Mouse (Mus musculus): Measurements from ENCODE around the gene Fxyd1.

The Fxyd1 gene

DNA sequence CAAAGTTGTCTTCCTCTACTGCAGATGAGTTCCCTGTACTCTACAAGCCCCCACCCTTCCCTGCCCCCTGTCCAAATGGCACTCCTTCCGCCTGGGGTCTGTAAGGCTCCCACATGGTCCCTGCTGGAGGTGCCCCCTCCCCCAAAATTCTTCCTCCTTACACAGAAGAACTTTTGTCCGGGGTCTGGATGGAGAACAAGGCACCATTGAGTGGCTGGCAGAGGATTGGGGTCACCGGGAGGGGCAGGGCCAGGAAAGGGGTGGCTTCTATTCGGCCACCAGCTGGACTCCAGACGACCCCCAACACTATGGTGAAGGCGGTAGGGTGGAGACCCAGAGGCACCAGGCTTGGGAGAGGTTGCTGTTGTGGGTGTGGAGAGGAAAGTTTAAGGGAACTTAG, 20.5 kb upstream of the Fxyd1 start:
- no peak for DNase-seq

DNA sequence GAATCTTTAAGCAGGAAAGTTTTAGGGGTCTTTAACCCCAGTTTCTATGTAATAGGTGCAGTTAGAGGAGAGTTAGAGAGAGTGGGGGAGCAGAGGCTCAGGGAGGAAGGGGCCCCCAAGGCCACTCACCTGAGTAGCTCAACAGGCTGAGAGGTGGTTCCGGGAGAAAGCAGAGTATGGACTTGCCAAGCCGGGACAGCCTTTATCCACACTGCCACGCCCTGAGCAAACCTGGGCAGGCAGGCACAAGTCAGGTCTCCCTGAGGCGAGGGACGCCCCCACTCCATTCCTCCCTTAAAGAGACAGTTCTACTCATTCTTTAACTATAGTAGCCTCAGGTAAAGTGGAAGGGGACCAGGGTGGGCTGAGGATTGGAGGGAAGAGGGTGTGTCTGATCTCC, 19.5 kb upstream of the Fxyd1 start, which contains the start of gene Fxyd3:
Gene Fxyd3 (minus strand): TSS at position 213 of the 400 bp plus-strand sequence.
- no peak for DNase-seq

DNA sequence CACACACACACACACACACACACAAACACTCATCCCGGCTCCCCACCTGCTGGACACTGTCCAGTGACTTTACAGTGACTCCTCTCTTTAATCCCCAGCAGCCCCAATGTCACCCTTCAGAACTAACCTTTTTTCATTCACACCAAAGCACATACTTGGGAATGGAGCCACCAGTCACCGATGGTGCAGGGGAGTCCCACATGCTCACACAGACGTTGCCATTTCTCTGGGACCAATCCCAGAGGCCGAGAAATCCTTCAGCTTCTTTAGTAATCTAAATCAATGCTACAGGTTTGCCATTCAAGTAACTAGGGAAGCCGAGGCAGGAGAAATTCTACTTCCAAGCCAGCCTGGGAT, 17.7 kb upstream of the Fxyd1 start:
- no peak for DNase-seq

DNA sequence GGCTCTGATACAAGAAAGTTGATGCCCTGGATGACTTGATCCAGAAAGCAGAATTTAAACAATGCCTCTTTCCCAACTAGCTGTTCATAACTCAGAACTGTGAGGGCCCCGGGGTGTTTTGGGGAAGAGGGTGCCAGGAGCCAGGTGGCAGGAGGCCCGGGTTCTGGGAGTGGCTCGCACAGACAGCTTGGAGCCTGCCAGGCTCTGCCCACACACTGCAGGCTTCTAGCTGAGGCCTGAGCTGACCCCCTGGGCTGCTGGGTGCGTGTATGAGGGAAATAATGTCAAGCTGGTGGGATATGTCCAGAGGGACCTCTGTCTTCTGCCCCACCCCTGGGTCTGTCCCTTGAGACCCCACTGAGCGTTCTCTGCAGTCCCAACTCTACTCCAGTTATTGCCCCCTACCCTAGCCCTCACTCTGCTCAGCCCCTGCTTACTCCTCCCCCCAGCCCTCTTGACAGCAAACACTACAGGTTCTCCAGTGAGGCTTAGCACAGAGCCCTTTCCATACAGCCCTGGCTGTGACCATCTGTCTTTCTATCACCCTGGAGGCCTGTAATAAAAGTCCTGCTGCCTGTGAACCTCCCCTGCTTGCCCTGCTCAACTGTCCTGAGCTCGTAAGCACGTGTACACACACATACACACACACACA, 17.2 kb upstream of the Fxyd1 start:
- no peak for DNase-seq

DNA sequence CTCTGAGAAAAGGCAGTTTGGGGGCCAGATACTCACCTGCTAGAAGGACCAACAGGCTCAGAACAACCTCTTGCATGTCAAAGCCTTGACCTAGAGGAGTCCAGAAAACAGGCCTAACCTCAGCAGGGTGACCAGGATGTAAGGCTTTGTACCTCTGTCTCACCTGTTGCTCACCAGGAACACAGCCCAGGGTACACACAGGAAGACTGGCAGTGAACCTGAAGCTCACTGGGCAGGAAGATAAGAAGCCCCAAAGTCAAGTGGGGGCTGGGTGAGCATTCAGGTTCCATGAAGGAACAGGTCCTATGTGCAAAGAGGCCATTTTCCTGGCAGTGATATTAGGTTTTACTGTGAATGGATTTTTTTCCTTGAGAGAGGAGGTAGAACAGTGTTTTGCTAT, 16.5 kb upstream of the Fxyd1 start:
- no peak for DNase-seq

DNA sequence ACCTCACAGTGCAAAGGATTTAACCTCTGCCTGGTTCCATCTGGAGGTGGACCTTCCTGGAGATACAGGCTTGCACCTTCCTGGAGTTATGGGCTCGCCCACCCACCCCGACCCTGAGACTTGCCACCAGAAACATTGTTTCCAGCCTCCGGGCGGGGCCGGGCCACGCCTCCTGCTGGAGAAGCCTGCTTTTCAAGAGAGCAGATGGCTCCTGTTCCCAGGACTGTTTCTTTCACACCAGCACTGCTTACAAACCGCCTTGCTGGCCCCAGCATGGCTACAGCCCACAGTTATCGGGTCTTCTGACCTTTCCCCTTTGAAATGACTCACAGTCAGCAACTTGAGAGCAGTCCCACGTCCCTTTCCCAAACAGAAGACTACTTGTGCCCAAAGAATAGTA, 15.3 kb upstream of the Fxyd1 start:
- no peak for DNase-seq

DNA sequence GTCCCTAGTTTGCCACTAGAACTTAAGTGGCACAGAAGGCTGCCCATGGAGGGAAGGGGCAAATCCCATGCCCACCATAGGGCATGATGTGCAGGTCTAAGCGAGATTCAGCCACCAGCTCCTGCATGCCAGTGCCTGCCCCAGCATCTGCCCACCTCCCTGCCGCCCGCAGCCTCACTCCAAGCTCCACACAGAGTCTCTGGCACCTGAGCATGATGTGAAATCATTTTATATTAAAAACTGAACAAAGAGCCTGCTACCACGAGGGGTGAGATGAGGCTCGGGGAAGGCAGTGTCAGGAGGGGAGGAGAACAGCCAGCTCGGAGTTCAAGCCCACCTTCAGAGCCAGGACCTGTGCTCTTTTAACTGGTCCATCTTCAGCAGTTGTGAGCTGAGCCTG, 13.3 kb upstream of the Fxyd1 start:
- DNase-seq: no peak

DNA sequence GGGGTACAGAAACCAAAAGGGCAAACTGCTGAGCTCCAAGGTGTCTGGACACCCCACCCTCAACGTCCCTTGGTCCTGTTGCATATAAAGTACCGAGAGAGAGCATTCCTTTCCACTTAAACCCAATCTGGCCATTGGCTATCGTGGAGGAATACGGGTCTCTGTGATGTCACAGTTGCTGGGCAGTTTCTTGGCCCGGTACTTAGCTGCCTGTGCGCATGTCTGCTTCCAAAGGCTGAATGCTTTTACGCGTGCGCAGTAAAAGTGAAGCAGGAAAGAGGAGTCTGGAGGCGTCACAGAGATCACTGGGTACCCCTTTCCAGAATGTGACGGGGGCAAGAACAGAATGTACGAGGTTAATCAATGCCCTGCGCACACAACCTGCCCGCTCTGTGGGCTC, 12.5 kb upstream of the Fxyd1 start:
- DNase-seq: no peak

DNA sequence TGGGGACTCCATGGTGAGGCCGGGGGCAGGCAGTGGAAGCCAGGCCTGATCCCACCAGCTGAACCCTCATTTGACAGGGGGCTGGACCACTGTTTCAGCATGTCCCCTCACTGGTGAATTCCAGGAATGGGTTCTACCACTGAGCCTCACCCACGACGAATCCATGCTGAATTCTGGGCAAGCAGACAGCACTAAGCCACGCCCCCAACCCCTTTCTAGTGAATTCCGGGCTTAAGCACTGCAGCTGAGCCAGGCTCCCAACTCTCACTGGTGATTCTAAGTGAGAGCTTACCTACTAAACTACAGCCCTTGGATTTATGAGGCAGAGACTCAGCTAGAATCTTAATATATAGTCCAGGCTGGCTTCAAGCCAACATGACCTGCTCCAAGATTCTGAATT, 10.8 kb upstream of the Fxyd1 start:
- DNase-seq: peak; percentile 37

DNA sequence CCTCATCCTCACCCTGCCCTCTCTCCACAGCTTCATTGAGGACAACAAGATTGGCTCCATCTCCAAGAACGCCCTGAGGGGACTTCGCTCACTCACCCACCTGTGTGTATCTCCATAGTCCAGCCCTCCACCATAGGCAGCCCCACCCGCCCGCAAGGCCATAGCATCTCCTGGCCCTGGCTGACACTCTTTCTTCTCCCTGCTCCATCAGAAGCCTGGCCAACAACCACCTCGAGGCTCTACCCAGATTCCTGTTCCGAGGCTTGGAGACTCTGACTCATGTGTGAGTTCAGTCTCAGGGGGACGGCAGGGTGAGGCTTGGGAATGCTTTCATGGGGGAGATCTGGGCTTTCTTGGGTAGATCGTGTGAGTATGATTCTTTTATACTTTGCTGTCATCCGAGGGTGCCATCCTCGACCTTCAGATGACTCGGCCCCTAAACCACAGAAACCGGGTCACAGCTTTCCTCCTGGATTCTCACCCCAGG, 6.1 kb upstream of the Fxyd1 start:
- no peak for DNase-seq

DNA sequence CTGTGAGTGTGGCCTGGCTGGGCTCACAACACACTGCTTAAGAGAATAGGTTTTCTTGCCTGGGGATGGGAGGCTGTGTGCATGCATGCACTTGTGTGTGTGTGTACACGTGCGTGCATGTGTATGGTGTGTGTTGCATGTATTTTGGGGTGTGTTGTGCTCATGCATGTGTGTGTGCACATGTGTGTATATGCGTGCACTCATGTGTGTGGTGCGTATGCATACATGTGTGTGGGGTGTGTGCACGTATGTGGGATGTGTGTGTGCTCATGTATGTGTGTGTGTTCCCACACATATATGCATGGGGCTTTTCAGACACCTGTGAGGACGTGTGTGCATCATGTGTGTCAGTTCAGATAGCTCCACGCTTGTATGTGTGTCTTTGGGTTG, 3.6 kb upstream of the Fxyd1 start:
- no peak for DNase-seq

DNA sequence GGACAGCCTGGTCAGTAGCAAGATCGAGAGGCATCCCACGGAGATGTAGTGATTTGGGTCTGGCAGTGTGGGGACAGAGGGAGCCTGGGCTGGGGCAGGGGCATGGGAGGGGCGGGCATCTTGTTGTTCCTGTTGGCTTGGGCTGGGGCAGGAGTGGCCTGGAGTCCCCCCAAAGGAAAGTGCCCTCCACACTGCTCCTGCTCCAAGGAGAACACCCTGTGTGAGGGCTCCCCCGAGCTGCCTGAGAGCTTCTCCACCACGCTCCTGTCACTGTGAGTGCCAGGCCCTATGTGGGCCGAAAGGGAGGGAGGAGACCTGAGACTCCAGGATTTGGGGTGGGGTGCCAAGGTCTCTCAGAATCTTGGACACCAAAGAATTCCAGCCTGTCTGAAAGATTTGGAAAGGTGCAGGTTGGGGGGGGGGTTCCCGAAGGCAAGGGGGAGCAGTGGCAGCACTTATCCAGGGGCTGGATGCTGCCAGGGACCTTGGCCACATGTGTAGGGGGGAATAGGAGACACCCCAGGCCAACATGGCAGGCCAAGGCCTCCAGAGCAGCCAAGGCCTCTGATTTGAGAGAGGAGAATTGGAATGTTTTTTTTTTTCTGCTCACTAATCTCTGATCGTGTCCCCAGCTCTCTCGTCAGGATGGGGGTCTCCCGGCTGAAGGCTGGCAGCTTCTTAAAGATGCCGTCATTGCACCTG, 3.1 kb upstream of the Fxyd1 start:
- DNase-seq: no peak

DNA sequence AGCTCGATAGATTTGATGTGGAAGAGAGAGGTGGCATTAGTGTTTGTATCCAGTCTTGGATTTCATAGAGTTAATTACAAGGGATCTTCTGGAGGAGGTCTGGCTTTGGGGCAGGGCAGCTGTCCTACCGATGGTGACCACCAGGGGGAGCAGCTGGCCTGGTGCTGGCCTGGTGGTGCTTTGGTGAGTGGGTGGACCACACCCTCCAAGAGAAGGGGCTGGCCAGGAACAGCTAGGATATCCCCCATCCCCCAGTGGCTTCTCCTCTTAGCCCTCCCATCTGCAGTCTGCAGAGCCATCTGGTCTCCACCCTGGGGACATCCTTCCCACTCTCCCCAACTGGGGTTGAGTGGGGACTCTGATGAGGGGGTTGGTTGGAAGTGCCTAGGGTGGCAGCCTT, 2.1 kb upstream of the Fxyd1 start, which contains the start of gene Lgi4:
Gene Lgi4 (plus strand): TSS at position 235 of the 400 bp plus-strand sequence.
- DNase-seq: peak; percentile 69

DNA sequence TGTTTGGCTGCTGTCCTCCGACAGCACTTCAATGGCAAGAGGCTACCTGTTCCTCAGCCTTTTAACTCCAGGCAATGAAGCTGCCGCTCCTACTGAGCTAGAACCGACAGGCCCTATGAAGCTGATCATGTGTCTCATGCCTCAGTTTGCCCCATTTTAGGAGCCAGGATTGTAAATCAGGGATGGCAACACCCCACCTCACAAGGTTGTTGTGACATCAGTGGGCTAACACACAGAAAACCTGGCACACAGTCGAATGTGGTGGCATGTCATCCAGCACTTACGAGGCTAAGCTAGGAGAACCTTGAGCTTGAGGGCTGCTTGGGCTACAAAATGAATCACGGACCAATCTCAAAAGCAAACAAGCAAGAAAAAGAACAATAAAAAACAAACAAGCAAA, 1.2 kb upstream of the Fxyd1 start:
- DNase-seq: no peak

DNA sequence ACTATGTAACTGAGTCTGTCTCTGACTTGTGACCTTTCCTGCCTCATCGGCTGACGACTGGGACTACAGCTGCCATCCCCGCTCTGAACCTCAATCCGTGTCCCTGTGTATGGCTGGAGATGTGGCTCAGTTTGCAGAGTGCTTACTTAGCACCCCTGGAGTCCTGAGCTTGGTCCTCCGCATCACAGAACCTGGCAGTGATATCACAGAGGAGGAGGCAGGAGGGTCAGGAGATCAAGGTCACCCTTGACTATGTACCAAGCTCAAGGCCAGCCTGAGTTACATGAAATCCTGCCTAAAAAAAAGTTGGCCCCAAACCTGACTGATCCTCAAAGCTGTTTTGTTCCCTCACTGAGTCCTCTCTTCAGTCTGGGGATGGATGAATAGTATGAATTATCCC, 731 bp upstream of the Fxyd1 start:
- DNase-seq: no peak

DNA sequence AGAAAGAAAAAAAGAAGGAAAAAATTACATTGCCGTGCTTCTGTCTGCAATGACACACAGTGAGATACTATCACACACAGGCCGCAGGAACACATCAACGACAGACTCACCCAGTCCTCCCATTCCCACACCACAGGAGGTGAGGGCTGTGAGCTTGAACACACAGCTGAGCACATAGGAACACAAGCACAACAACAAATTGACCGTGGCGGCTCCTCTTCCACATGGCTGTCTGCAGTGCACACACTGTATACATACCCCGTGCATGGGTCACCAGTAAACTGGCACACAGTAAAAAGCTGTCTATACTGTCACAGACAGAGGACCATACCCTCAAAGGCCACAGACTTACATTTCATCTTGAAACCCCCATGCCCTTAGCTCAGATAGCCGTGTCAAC, 551 bp downstream of the Fxyd1 start:
- no peak for DNase-seq

DNA sequence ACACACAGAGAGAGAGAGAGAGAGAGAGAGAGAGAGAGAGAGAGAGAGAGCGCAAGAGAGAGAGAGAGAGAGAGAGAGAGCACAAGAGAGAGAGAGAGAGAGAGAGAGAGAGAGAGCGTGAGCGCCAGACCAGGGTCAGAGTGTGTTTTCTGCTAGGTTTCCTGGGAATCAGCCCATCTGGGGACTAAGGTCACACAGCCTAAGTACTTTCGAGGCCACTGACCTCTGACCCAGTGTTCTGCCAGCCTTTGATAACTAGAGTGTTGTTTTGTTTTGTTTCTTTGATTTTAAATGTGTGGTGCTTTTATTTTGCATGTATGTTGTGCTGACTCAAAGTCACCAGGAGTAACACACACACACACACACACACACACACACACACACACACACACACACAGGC, 1.1 kb downstream of the Fxyd1 start:
- no peak for DNase-seq

DNA sequence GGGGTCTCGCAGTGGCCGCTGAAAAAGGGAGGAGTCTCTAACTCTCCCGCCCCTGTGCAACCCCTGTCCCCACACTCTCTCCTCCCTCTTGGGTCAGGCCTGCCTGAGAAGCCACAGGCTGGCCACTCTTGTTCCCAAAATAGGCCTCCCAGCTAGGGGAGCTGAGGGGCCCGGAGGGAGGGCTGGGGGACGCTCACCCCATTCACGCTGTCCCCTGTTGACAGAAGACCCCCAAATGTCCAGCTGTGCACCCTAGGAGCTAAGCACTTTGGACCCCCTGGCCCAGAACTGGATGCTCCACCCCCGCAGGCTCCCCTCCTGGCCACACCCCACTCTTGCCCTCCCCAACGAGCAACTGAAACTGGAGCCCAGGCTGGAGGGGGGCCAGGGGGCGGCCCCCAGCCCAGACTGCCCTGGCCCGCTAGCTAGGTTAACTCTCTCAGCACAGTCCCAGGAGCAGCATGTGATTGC, 1.6 kb downstream of the Fxyd1 start:
- DNase-seq: peak; percentile 62

DNA sequence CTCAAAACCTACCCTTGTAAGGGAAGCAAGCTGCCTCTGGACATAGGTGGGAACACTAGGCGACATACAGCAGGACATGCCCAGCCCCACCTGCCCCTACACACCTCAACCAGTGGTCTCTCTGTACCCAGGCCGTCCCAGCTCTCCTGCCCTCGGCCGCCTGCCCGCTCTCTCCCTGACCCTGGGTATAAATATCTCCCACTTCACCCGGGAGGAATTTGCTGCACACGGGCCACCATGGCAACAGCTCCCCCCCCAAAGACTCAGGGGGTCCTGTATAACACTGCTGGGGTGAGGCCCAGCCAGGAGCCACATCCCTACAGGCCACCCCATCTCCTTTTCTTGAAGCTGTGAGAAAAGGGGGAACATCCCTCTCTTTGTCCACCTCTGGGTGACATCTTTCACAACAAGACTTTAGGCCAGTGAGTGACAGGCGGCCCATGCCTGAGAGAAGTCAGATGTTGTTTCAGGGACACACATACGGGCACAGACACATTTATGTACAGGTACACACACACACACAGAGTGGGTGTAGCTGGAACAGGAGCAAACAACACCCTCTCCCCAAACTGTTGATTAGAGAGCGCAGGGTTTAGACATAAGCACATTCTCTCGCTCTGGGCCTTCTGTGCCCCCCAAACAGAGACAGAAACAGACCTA, 2.2 kb downstream of the Fxyd1 start:
- no peak for DNase-seq

DNA sequence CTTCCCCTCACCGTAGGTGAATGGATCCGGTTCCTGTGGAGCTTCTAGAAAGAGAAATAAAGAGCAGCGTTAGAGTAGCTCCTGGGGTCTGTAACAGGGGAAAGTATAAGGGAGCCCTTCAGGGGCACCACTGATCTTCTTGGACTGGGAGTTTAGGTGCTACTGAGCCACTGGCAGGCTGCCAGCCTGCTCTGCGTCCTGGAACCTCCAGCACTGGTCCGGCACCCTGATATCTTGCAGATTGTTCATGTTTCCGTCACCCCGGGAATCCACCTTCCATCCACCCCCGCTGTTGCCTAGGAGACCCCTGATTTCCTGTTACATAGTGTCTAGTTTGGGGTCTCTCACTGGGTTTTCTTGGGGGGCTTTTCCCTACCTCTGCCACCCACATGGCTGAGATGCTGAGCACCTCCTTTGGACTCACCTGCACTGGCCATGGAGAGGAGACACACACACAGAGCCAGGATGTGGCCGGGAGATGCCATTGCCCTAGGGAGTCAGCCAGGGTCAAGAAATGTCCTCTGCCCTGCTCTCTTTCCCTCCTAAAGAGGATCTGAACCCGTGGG, 3.0 kb downstream of the Fxyd1 start:
- DNase-seq: no peak

DNA sequence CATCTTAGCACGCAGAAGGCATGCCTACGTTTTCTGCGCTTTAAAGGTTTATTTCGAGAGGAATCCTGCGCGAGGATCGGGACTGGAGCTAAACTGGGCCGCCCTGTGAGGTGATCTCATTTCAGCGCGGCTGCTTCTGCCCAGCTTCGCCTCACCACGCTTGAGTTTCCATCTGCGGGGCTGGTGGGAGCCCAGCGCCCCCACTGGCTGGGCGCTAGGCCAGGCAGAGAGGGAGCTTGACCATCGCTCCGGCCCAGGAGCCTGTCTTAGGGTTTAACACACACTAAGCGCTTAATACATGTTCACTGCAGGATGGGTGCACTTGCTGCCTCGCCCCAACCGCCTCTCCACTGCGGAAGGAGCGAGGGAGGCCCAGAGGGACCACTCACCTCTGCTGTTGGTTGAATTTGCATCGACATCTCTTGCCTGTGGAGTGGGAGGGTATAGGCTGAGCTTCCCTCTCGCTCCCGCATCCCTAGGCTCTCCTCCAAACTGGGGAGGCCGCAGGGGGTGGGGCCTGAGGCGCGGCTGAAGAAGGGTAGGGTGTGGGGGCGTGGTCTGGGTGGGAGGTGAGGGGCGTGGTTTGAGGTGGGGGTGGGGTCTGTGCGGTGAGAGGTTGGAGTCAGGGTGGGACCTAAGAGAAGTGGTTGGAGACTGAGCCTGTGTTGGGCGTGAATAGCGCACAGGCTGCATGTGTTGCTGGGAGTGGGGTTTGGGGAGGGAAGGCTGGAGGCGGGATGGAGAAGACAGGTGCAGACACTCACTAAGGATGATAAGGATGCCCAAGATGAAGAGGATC, 4.2 kb downstream of the Fxyd1 start:
- DNase-seq: peak; percentile 48

DNA sequence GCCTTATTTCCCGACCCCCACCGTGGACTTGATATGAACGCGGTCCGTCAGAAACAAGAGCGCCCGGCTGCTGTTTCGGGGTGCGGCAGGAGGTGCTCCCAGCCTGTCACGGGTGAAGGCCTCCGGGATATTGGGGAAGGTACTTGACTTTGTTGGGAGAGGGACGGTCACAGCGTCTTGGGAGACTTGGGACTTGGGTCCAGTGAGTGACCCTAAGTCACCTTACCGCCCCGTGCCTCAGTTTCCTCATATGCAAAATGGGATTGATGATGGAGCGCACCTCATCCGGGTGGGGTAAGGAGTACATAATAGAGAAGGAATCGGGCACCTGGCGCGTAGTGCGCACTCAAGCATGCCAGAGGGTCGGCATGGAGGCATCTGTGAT, 4.8 kb downstream of the Fxyd1 start:
- DNase-seq: no peak

Measured in right cerebral cortex, postnatal 4 days (tissue).